Mouse (Mus musculus): ENCODE data around the gene Ddx5. TPM values are rescaled to one million over a fixed set of nuclear protein-coding genes. Genes with fewer than 3 reads are reported as not detected.
A peak's percentile ranks its signal among the peaks of the same experiment; 100 is the strongest.

Ddx5 gene
- total and polyA plus RNA-seq, 3 experiments: 202 to 354 (median 328) TPM

GRCm38 (mm10) chr11:106736614-106737013 lies 52.4 kb downstream of the Ddx5 start:
- Histone ChIP-seq H3K4me1 (ENCODE audit: control insufficient read depth, insufficient read depth, low read length) (peaks cover 15% of the 10 kb centered on the region), H3K27ac (peak overlapping the region; percentile 86), H3K9ac (ENCODE audit: low read depth, low read length) (no peak overlapping the region), H3K36me3 (ENCODE audit: control insufficient read depth, insufficient read depth, low read length) (no peaks in the 10 kb centered on the region; the same call in 1 of the 2 replicates), H3K79me2 (replicated peaks; ENCODE audit: control insufficient read depth, insufficient read depth, low read length) (no peaks in the 10 kb centered on the region), H3K27me3 (ENCODE audit: control insufficient read depth, insufficient read depth, low read length) (no peaks in the 10 kb centered on the region), H3K4me3 (no peak overlapping the region)
- TF ChIP-seq CTCF (IDR thresholded peaks at IDR 0.05) (no peak), EP300 (IDR thresholded peaks at IDR 0.05; ENCODE audit: insufficient read depth, low read depth, low read length) (no peak), POLR2A (IDR thresholded peaks at IDR 0.05; ENCODE audit: insufficient read depth, low read depth, low read length) (no peak)
- 65% methylated on average over 3 of the region's 3 CpGs for WGBS
- no peak for DNase-seq
- intact Hi-C loops (cut with DNase I): loop anchor here (1.0 kb wide), 2 partner anchors 28 to 56 kb away; no protein-coding TSS in a partner anchor

DNA sequence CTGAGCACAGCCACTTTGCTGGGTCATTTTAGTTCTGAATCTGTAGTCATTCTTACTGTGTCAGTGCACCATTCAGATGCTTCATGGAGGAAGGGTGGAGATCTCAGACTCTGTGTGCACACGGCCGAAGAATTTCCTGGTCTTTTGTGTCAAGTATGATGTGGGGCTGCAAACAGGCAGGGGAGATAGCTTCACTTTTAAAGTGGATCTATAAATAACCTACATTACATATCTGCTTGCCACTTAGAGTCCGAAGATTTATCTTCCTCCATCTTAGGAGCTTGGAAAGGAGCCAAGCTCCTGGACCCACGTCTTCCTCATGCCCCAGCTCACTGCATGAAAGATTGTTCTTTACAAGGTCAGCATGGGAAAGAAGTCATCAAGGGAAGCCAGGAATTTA lies 58.3 kb downstream of the Ddx5 start:
- no peaks in the 10 kb centered on the region for H3K79me2 ChIP-seq (replicated peaks; ENCODE audit: control insufficient read depth, insufficient read depth, low read length)
- TF ChIP-seq CTCF (IDR thresholded peaks at IDR 0.05) (no peak), EP300 (IDR thresholded peaks at IDR 0.05; ENCODE audit: insufficient read depth, low read depth, low read length) (no peak), POLR2A (IDR thresholded peaks at IDR 0.05; ENCODE audit: insufficient read depth, low read depth, low read length) (no peak)
- H3K36me3 ChIP-seq (ENCODE audit: control insufficient read depth, insufficient read depth, low read length): no peaks in the 10 kb centered on the region; the same call in 1 of the 2 replicates
- H3K9ac ChIP-seq (ENCODE audit: low read depth, low read length): no peak overlapping the region
- H3K27ac ChIP-seq: peak overlapping the region; percentile 78
- H3K4me3 ChIP-seq: no peak overlapping the region
- H3K27me3 ChIP-seq (ENCODE audit: control insufficient read depth, insufficient read depth, low read length): no peaks in the 10 kb centered on the region
- peaks cover 8% of the 10 kb centered on the region for H3K4me1 ChIP-seq (ENCODE audit: control insufficient read depth, insufficient read depth, low read length)
- 11% methylated on average over 4 of the region's 4 CpGs for WGBS
- no peak for DNase-seq
- intact Hi-C loops (cut with DNase I): no loop called here

Small RNA genes within 50 kb of the gene (microRNA-seq; reads per million reads assigned to microRNA genes)
- gene Gm25994: 0 reads per million in 2 experiments
- 15.8 to 19.1 reads per million in 2 experiments for gene Mir3064

Other genes with a start within 250 kb of the Ddx5 start
- 10 to 100 TPM; 42.5 to 46.8 TPM for gene Tex2, start 175.8 kb downstream of the Ddx5 start, total RNA-seq (2021)
- 17.2 and 27.1 TPM in 2 replicates for gene Tex2, start 175.8 kb downstream of the Ddx5 start, polyA plus RNA-seq (2012; rRNA removed)
- 100 to 1,000 TPM; 114 to 123 TPM for gene Pecam1, start 38.6 kb downstream of the Ddx5 start, total RNA-seq (2021)
- gene Pecam1, start 38.6 kb downstream of the Ddx5 start, polyA plus RNA-seq (2012; rRNA removed): 78.3 and 130 TPM in 2 replicates
- 1 to 10 TPM in 1 of 2 experiments, under 1 TPM in 1; 0.93 to 1.4 TPM for gene Milr1, start 38.0 kb downstream of the Ddx5 start, total RNA-seq (2021)
- 0.29 and 0.56 TPM in 2 replicates for gene Milr1, start 38.0 kb downstream of the Ddx5 start, polyA plus RNA-seq (2012; rRNA removed)
- gene Polg2, start 9.6 kb downstream of the Ddx5 start, total RNA-seq (2021): 1 to 10 TPM; 3.7 to 4.2 TPM
- gene Polg2, start 9.6 kb downstream of the Ddx5 start, polyA plus RNA-seq (2012; rRNA removed): 2.7 and 3.8 TPM in 2 replicates
- 1 to 10 TPM; 4.9 to 6.0 TPM for gene Cep95, start 67 bp upstream of the Ddx5 start, total RNA-seq (2021)
- 2.7 and 5.3 TPM in 2 replicates for gene Cep95, start 67 bp upstream of the Ddx5 start, polyA plus RNA-seq (2012; rRNA removed)
- 10 to 100 TPM; 39.9 to 41.0 TPM for gene Smurf2, start 131.5 kb upstream of the Ddx5 start, total RNA-seq (2021)
- gene Smurf2, start 131.5 kb upstream of the Ddx5 start, polyA plus RNA-seq (2012; rRNA removed): 9.5 and 14.9 TPM in 2 replicates
- 10 to 100 TPM; 61.1 to 62.9 TPM for gene Kpna2, start 210.4 kb upstream of the Ddx5 start, total RNA-seq (2021)
- gene Kpna2, start 210.4 kb upstream of the Ddx5 start, polyA plus RNA-seq (2012; rRNA removed): 19.5 and 35.7 TPM in 2 replicates
- 1 to 10 TPM; 1.9 to 3.0 TPM for gene 1810010H24Rik, start 236.5 kb upstream of the Ddx5 start, total RNA-seq (2021)
- 1.9 and 2.7 TPM in 2 replicates for gene 1810010H24Rik, start 236.5 kb upstream of the Ddx5 start, polyA plus RNA-seq (2012; rRNA removed)